Mouse (Mus musculus) brain, adult 10 weeks (tissue): ENCODE results near the gene Cyp2j9. TPM values are rescaled to one million over a fixed set of nuclear protein-coding genes. Genes with fewer than 3 reads are reported as not detected.

Source experiments
- polyA plus RNA-seq: library from polyadenylated mRNA; stranded (reverse); fragments of 350-450 nt; fragmentation: Illumina TruSeq; extraction: RNeasy Lipid Tissue Mini Kit (QIAGEN cat#74804); gene quantifications from one replicate; pipeline ENCODE4 v1.2.3, GENCODE M21; 2015; ENCODE audit warnings: low read depth, low replicate concordance

The Cyp2j9 gene
- polyA plus RNA-seq: 43.4 TPM

GRCm38 (mm10) chr4:96590911-96591790 is at the start of gene Cyp2j9:
TSS of gene Cyp2j9 (minus strand) at chr4:96591578.

GRCm38 (mm10) chr4:96553133-96553819 is 38.1 kb downstream of the Cyp2j9 start, which contains the start of gene Cyp2j6:
TSS of gene Cyp2j6 (minus strand) at chr4:96553661.

Other genes with a start within 250 kb of the Cyp2j9 start
- not detected for gene Cyp2j11, start 242.9 kb downstream of the Cyp2j9 start, polyA plus RNA-seq
- gene Cyp2j8, start 84.2 kb downstream of the Cyp2j9 start, polyA plus RNA-seq: not detected
- 22.2 TPM for gene Cyp2j6, start 37.9 kb downstream of the Cyp2j9 start, polyA plus RNA-seq
- gene Cyp2j5, start 72.6 kb upstream of the Cyp2j9 start, polyA plus RNA-seq: not detected
- not detected for gene Gm12695, start 193.6 kb upstream of the Cyp2j9 start, polyA plus RNA-seq